Mouse (Mus musculus) myocyte (in vitro differentiated cells): ENCODE results near the gene Ptprb.

Experiments
- CEBPB ChIP-seq: IDR thresholded peaks from 2 replicates; pipeline ENCODE4 v1.6.1; 2011; ENCODE audit warnings: mild to moderate bottlenecking, moderate library complexity; ENCODE audit not compliant: poor library complexity, insufficient read depth, severe bottlenecking
- POLR2A ChIP-seq: IDR thresholded peaks from one replicate; pipeline ENCODE4 v1.6.1; 2011; ENCODE audit warnings: low read depth, mild to moderate bottlenecking, control low read depth, moderate library complexity; ENCODE audit not compliant: insufficient read length
- USF1 ChIP-seq: IDR thresholded peaks from one replicate; pipeline ENCODE4 v1.6.1; 2011; ENCODE audit warnings: low read depth, mild to moderate bottlenecking, control low read depth, moderate library complexity

- TF ChIP-seq POLR2A (no peak), CEBPB (no peak), USF1 (no peak)
Measured at GRCm38 (mm10) chr10:116296439-116296838, 21.1 kb downstream of the Ptprb start.
